ENCODE assay signal across 8 mouse cellular contexts in genomic region chr7:19715239-19716054, GRCm38 (mm10). TPM values are rescaled to one million over a fixed set of nuclear protein-coding genes. Genes with fewer than 3 reads are reported as not detected.
DNase-seq lines count a peak whose midpoint lies in the region; ATAC-seq lines count a peak whose summit lies in the region.

Tomm40 (minus strand) TSS chr7:19715438.

- peak within 1 kb of the TSS; percentile 78 for H3K4me3 ChIP-seq in brown adipose tissue, adult 24 weeks (ENCODE audit: insufficient read depth, low read depth, low read length)
- H3K4me3 ChIP-seq in heart, embryonic 13.5 days: peak within 1 kb of the TSS; percentile 96
- peak within 1 kb of the TSS; percentile 98 for H3K4me3 ChIP-seq in liver, embryonic 12.5 days
- peak within 1 kb of the TSS; percentile 100 for H3K4me3 ChIP-seq in stomach, embryonic 15.5 days (replicated peaks)

- H3K9me3 ChIP-seq in heart, embryonic 13.5 days: peaks cover under 1% of the 10 kb centered on the region; the same call in 1 of the 2 replicates
- no peaks in the 10 kb centered on the region for H3K9me3 ChIP-seq in liver, embryonic 12.5 days (replicated peaks)
- H3K9me3 ChIP-seq in stomach, embryonic 15.5 days: no peaks in the 10 kb centered on the region

- H3K4me2 ChIP-seq in heart, embryonic 13.5 days: peak within 1 kb of the TSS; percentile 93
- H3K4me2 ChIP-seq in liver, embryonic 12.5 days: peak within 1 kb of the TSS; percentile 96
- H3K4me2 ChIP-seq in stomach, embryonic 15.5 days: peak within 1 kb of the TSS; percentile 85

- under 1% methylated on average over 52 of the region's 59 CpGs for WGBS in heart, embryonic 13.5 days
- under 1% methylated on average over 58 of the region's 59 CpGs for WGBS in liver, embryonic 12.5 days (ENCODE audit: insufficient replicate concordance)
- WGBS in stomach, embryonic 15.5 days: under 1% methylated on average over 56 of the region's 59 CpGs

- H3K27ac ChIP-seq in brown adipose tissue, adult 24 weeks (replicated peaks; ENCODE audit: low read depth, low read length): peak within 1 kb of the TSS; percentile 80
- peak within 1 kb of the TSS; percentile 85 for H3K27ac ChIP-seq in heart, embryonic 13.5 days (replicated peaks)
- H3K27ac ChIP-seq in liver, embryonic 12.5 days: peak within 1 kb of the TSS; percentile 90
- peak within 1 kb of the TSS; percentile 85 for H3K27ac ChIP-seq in stomach, embryonic 15.5 days

- H3K9ac ChIP-seq in heart, embryonic 13.5 days: peak within 1 kb of the TSS; percentile 98
- peak within 1 kb of the TSS; percentile 89 for H3K9ac ChIP-seq in liver, embryonic 12.5 days
- peak within 1 kb of the TSS; percentile 98 for H3K9ac ChIP-seq in stomach, embryonic 15.5 days

- DNase-seq in CD4-positive, CD25-positive, alpha-beta regulatory T cell, adult 2 months (ENCODE audit: low read depth, low spot score): peak; percentile 100
- peak; percentile 100 for DNase-seq in fat pad, adult 2 months (ENCODE audit: extremely low read depth, low read depth, low spot score)
- DNase-seq in kidney, postnatal 10 days: peak; percentile 99
- peak; percentile 99 to 100 for DNase-seq in natural killer cell, adult 2 months (ENCODE audit: low spot score in 2 of 2)

- H3K4me1 ChIP-seq in brown adipose tissue, adult 24 weeks (ENCODE audit: control insufficient read depth, insufficient read depth, insufficient read length, low read length): no peaks in the 10 kb centered on the region
- peaks cover 25% of the 10 kb centered on the region for H3K4me1 ChIP-seq in heart, embryonic 13.5 days
- H3K4me1 ChIP-seq in liver, embryonic 12.5 days: peaks cover 37% of the 10 kb centered on the region
- peaks cover 15% of the 10 kb centered on the region for H3K4me1 ChIP-seq in stomach, embryonic 15.5 days

- no peaks in the 10 kb centered on the region for H3K27me3 ChIP-seq in heart, embryonic 13.5 days (replicated peaks)
- H3K27me3 ChIP-seq in liver, embryonic 12.5 days (replicated peaks): no peaks in the 10 kb centered on the region
- no peaks in the 10 kb centered on the region for H3K27me3 ChIP-seq in stomach, embryonic 15.5 days (replicated peaks)

- ATAC-seq in heart, embryonic 13.5 days (ENCODE audit: extremely low read depth, insufficient number of reproducible peaks, low FRiP score, low TSS enrichment): peak; percentile 97
- ATAC-seq in liver, embryonic 12.5 days: peak; percentile 98
- peak; percentile 99 for ATAC-seq in stomach, embryonic 15.5 days (ENCODE audit: insufficient read depth, low FRiP score, low read depth)

- H3K36me3 ChIP-seq in heart, embryonic 13.5 days: peaks cover 72% of the 10 kb centered on the region
- peaks cover 55% of the 10 kb centered on the region for H3K36me3 ChIP-seq in liver, embryonic 12.5 days
- H3K36me3 ChIP-seq in stomach, embryonic 15.5 days: peaks cover 26% of the 10 kb centered on the region

RNA-seq across cellular contexts. Expression of gene Tomm40, which starts in this region (rescaled TPM):
- 64.2 and 86.3 TPM in 2 replicates for polyA plus RNA-seq in brown adipose tissue, adult 24 weeks (2012; ENCODE audit: insufficient read depth, insufficient read length, missing spikeins)
- 128 and 146 TPM in 2 replicates for polyA plus RNA-seq in heart, embryonic 13.5 days (2015; fragmentation: Nextera tagmentation; extraction: Ambion mirVana)
- 188 and 207 TPM in 2 replicates for polyA plus RNA-seq in liver, embryonic 12.5 days (2016; fragmentation: Nextera tagmentation; extraction: Ambion mirVana)
- 161 and 181 TPM in 2 replicates for polyA plus RNA-seq in stomach, embryonic 15.5 days (2015; fragmentation: Nextera tagmentation; extraction: Ambion mirVana)

Comparison
In these comparisons a context has a peak if more than half of its experiments do, and no peak if none do; other contexts are left out.
1. Peak in every context shown above with its lines: DNase-seq, ATAC-seq, H3K4me3 ChIP-seq and H3K27ac ChIP-seq.